Mouse (Mus musculus) E14TG2a.4 (cell line): Measurements from ENCODE around the gene Olfr1212.

Source experiments
- CTCF ChIP-seq: conservative IDR thresholded peaks from 2 replicates; pipeline ENCODE4 v1.5.1; 2014; ENCODE audit warnings: low read length
- NANOG ChIP-seq: IDR thresholded peaks from 2 replicates; pipeline ENCODE4 v1.6.1; 2014; ENCODE audit warnings: borderline replicate concordance, low read length, mixed read lengths

GRCm38 (mm10) chr2:88938011-88938410, 15.8 kb upstream of the Olfr1212 start, which contains the start of gene Olfr1211:
- TF ChIP-seq CTCF (no peak), NANOG (no peak)
